Mouse (Mus musculus) bone marrow macrophage, adult 2 months (primary cell): ENCODE measurements around the gene Tnni1. TPM values are rescaled to one million over a fixed set of nuclear protein-coding genes. Genes with fewer than 3 reads are reported as not detected.

Source experiments
- H3K27ac ChIP-seq: 2 replicates; pipeline ENCODE4 v1.5.1; 2012; ENCODE audit warnings: low read depth, low read length; ENCODE audit not compliant: insufficient read depth
- H3K4me1 ChIP-seq: 2 replicates; pipeline ENCODE4 v1.6.1; 2012; ENCODE audit warnings: low read length; ENCODE audit not compliant: control insufficient read depth, insufficient read depth
- H3K4me3 ChIP-seq: 2 replicates; pipeline ENCODE4 v1.5.1; 2012; ENCODE audit warnings: mild to moderate bottlenecking, low read length, moderate library complexity; ENCODE audit not compliant: insufficient read depth
- CTCF ChIP-seq: IDR thresholded peaks from 2 replicates; pipeline ENCODE4 v1.5.1; 2012; ENCODE audit warnings: low read depth, mild to moderate bottlenecking, low read length, moderate library complexity
- POLR2A ChIP-seq: IDR thresholded peaks from 2 replicates; pipeline ENCODE4 v1.6.1; 2012; ENCODE audit warnings: mild to moderate bottlenecking, low read depth, low read length, borderline replicate concordance
- polyA plus RNA-seq: library from polyadenylated mRNA; stranded (reverse); fragments of >200 nt; gene quantifications from 2 replicates; pipeline ENCODE4 v1.2.4, GENCODE M21; 2012; ENCODE audit not compliant: missing spikeins, insufficient read depth, insufficient read length

Tnni1 gene
- polyA plus RNA-seq, 1 experiment = not detected

- no peak for TF ChIP-seq POLR2A
- no peak for TF ChIP-seq CTCF
Measured at GRCm38 (mm10) chr1:135798492-135798891, 19.3 kb downstream of the Tnni1 start.

GRCm38 (mm10) chr1:135799109-135799627 lies 19.9 kb downstream of the Tnni1 start:
- no peak overlapping the region for H3K27ac ChIP-seq
- no peak overlapping the region for H3K4me3 ChIP-seq
- TF ChIP-seq POLR2A = no peak
- TF ChIP-seq CTCF = no peak
- H3K4me1 ChIP-seq = no peaks in the 10 kb centered on the region

More at GRCm38 (mm10) chr1:135798492-135798891, 19.3 kb downstream of the Tnni1 start:
- H3K4me1 ChIP-seq = no peaks in the 10 kb centered on the region; the same call in 1 of the 2 replicates
- H3K27ac ChIP-seq = no peak overlapping the region
- H3K4me3 ChIP-seq = no peak overlapping the region

GRCm38 (mm10) chr1:135800192-135800950 lies 21.1 kb downstream of the Tnni1 start:
- Histone ChIP-seq H3K27ac (no peak overlapping the region), H3K4me3 (no peak overlapping the region), H3K4me1 (no peaks in the 10 kb centered on the region)
- TF ChIP-seq POLR2A (no peak), CTCF (no peak)

GRCm38 (mm10) chr1:135807546-135807945 lies 28.3 kb downstream of the Tnni1 start:
- Histone ChIP-seq H3K27ac (no peak overlapping the region), H3K4me1 (0 out of 2 replicates have a peak, but pooled peaks cover 2% of the 10 kb centered on the region), H3K4me3 (no peak overlapping the region)
- TF ChIP-seq POLR2A (no peak), CTCF (no peak)

GRCm38 (mm10) chr1:135810180-135810579 lies 30.9 kb downstream of the Tnni1 start:
- H3K4me1 ChIP-seq = peaks cover 5% of the 10 kb centered on the region; the same call in 1 of the 2 replicates
- H3K4me3 ChIP-seq = no peak overlapping the region
- no peak overlapping the region for H3K27ac ChIP-seq
- TF ChIP-seq CTCF (no peak), POLR2A (no peak)

GRCm38 (mm10) chr1:135811016-135811646 lies 31.9 kb downstream of the Tnni1 start:
- Histone ChIP-seq H3K27ac (no peak overlapping the region), H3K4me3 (no peak overlapping the region), H3K4me1 (peaks cover 5% of the 10 kb centered on the region; the same call in 1 of the 2 replicates)
- TF ChIP-seq CTCF (peak; percentile 72), POLR2A (no peak)

- H3K27ac ChIP-seq = no peak overlapping the region
- peaks cover 5% of the 10 kb centered on the region; the same call in 1 of the 2 replicates for H3K4me1 ChIP-seq
- H3K4me3 ChIP-seq = no peak overlapping the region
- no peak for TF ChIP-seq CTCF
- TF ChIP-seq POLR2A = no peak
Measured at GRCm38 (mm10) chr1:135812205-135812604, 33.0 kb downstream of the Tnni1 start.

GRCm38 (mm10) chr1:135812618-135813017 lies 33.4 kb downstream of the Tnni1 start:
- Histone ChIP-seq H3K4me1 (peaks cover 5% of the 10 kb centered on the region; the same call in 1 of the 2 replicates), H3K4me3 (no peak overlapping the region), H3K27ac (no peak overlapping the region)
- no peak for TF ChIP-seq CTCF
- TF ChIP-seq POLR2A = no peak

GRCm38 (mm10) chr1:135813071-135813470 lies 33.8 kb downstream of the Tnni1 start:
- H3K27ac ChIP-seq = no peak overlapping the region
- H3K4me3 ChIP-seq = no peak overlapping the region
- TF ChIP-seq CTCF (no peak), POLR2A (no peak)
- H3K4me1 ChIP-seq = peaks cover 5% of the 10 kb centered on the region; the same call in 1 of the 2 replicates
